Mouse (Mus musculus) testis, adult 2 months (tissue): ENCODE measurements around the gene Myh13.

Source experiments
- CTCF ChIP-seq: fragments of 200-500 bp; IDR thresholded peaks from 2 replicates; pipeline ENCODE4 v1.5.1; 2012; ENCODE audit warnings: low read depth, mild to moderate bottlenecking, inconsistent platforms, low read length, moderate library complexity; ENCODE audit not compliant: control insufficient read depth, insufficient read depth, insufficient replicate concordance
- POLR2A ChIP-seq: fragments of 200-500 bp; IDR thresholded peaks from 2 replicates; pipeline ENCODE4 v1.6.1; 2012; ENCODE audit warnings: low read depth, mild to moderate bottlenecking, inconsistent platforms, low read length, moderate library complexity; ENCODE audit not compliant: control insufficient read depth

DNA sequence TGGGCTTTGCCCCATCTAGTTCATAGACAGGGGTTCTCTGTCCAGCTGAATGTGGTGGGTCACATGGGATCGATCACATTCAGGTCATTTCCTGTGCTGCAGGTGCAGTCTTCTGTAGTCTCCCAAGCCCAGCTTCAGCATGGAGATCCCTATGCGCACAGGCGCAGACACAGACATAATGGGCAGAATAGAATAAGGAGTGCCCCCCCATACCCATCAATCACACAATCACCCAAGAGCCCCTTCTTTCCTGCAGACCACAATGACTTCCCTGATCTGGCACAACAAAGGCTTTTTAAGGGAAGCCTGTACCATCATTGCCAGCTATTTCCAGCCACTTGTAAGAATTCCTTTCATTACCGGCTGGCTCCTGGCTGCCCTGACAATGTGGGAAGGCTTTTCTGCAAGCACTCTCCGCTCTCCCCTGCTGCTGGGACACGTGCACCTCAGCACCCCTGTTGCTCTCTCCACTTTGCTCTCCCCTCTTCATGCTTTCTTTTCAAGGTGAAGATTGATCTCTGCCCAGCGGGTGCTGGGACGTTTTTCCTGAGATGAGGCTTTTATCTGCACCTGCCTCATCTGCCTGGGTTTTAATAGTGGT lies 65.5 kb downstream of the Myh13 start:
- TF ChIP-seq CTCF: no peak
- no peak for TF ChIP-seq POLR2A
